Mouse (Mus musculus): ENCODE measurements around the gene Igfbpl1.

DNA sequence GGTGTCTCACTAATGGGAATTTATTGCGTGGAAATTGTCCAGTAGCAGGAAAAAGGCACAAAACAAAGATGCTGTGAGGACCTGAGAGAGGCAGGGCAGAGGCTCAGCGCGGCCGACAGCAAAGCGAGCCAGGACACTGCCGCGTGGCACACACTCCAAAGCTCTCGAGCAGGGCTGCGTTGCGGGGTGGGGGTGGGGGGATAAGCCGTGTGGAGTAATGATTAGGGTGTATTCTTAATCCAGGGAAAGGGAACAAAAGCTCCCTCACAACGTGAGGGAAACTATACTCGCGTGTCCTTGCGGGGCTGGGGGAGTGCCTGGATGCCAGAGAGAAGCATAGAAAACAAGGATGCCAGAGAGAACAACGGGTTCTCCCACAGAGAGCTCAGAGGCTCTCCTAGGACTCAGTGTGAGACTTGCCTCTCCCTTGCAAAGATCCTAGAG, 61.6 kb downstream of the Igfbpl1 start:
- TF ChIP-seq POLR2A (IDR thresholded peaks at IDR 0.05; ENCODE audit: borderline replicate concordance, low read depth, low read length) = no peak
- TF ChIP-seq CTCF (IDR thresholded peaks at IDR 0.05; ENCODE audit: low read depth, low read length) = no peak

Data from bone marrow macrophage, adult 2 months (primary cell).